In the genomic region with DNA sequence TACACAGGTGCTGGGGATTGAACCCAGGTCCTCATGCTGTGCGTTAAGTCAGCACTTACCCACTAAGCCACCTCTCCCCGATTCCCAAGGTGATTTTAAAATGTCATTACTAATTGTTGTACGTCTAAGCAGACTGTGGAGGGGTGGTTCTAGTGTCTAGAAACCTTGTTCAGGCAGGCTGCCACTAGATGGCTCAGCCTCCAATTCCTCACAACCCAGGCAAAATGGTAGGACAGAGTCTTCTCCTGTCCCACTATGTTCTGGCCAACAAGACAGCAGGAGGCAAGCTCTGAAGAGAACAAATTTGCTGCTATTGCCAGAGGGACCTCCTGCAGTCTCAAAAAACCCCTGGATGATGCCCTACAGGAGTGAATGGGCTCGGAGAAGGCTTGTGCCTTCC, we compare ENCODE assay signal across 15 mouse cellular contexts. TPM values are rescaled to one million over a fixed set of nuclear protein-coding genes. Genes with fewer than 3 reads are reported as not detected.
DNase-seq lines count a peak whose midpoint lies in the region; ATAC-seq and TF ChIP-seq lines count a peak whose summit lies in the region.
"Had no signal": no experiment of that assay in that cellular context is flagged by ENCODE, and none has a peak within 500 bp of the region (broad histone marks: within the 10 kb centered on the region; RNA-seq: fewer than 3 reads in every experiment).

No protein-coding gene starts in this region.

- TF ChIP-seq CTCF in heart, postnatal 0 days (IDR thresholded peaks at IDR 0.05; ENCODE audit: low read depth) = peak; percentile 46
- peak; percentile 42 for TF ChIP-seq CTCF in liver, postnatal 0 days (IDR thresholded peaks at IDR 0.05; ENCODE audit: low read depth)

- no peak overlapping the region for H3K27ac ChIP-seq in heart, postnatal 0 days (ENCODE audit: low read depth)
- H3K27ac ChIP-seq in liver, postnatal 0 days (ENCODE audit: low read depth) = no peak overlapping the region
- H3K27ac ChIP-seq in liver, embryonic 11.5 days (ENCODE audit: low read depth, low read length) = no peak overlapping the region
- H3K27ac ChIP-seq: forebrain, embryonic 10.5 days; heart, embryonic 15.5 days; limb, embryonic 15.5 days; midbrain, embryonic 10.5 days had no signal

- H3K36me3 ChIP-seq in heart, postnatal 0 days (replicated peaks; ENCODE audit: control insufficient read depth, insufficient read depth, low read length) = peaks cover 20% of the 10 kb centered on the region
- peaks cover 11% of the 10 kb centered on the region; the same call in 1 of the 2 replicates for H3K36me3 ChIP-seq in liver, postnatal 0 days (replicated peaks; ENCODE audit: insufficient read depth, low read length)
- no peaks in the 10 kb centered on the region for H3K36me3 ChIP-seq in liver, embryonic 11.5 days (ENCODE audit: control insufficient read depth, insufficient read depth, low read length)
- H3K36me3 ChIP-seq: forebrain, embryonic 10.5 days; heart, embryonic 15.5 days; limb, embryonic 15.5 days; midbrain, embryonic 10.5 days had no signal

- no peak overlapping the region for H3K4me2 ChIP-seq in heart, postnatal 0 days (ENCODE audit: low read depth, low read length)
- H3K4me2 ChIP-seq in liver, postnatal 0 days (ENCODE audit: low read depth, low read length) = no peak overlapping the region
- no peak overlapping the region for H3K4me2 ChIP-seq in liver, embryonic 11.5 days
- H3K4me2 ChIP-seq: heart, embryonic 15.5 days; limb, embryonic 15.5 days had no signal

- DNase-seq in heart, postnatal 0 days (ENCODE audit: low spot score) = no peak
- DNase-seq in heart, postnatal 10 days = no peak
- DNase-seq in liver, postnatal 0 days = no peak
- no peak for DNase-seq in liver, embryonic 11.5 days (ENCODE audit: low spot score)
- DNase-seq in adipocyte (ENCODE audit: low spot score) = peak; percentile 53
- peak; percentile 16 for DNase-seq in naive thymus-derived CD4-positive, alpha-beta T cell, adult 2 months (ENCODE audit: low read depth)
- DNase-seq in adrenal gland, postnatal 14 days = no peak
- DNase-seq: adrenal gland, postnatal 10 days; gastrocnemius, postnatal 36 days; retina, postnatal 1 day; thymus, postnatal 14 days had no signal

- 63% methylated on average over 4 of the region's 4 CpGs for WGBS in heart, postnatal 0 days
- whole genome bisulfite sequencing in liver, postnatal 0 days (ENCODE audit: insufficient replicate concordance) = 62% methylated on average over 4 of the region's 4 CpGs
- WGBS in liver, embryonic 11.5 days = 71% methylated on average over 4 of the region's 4 CpGs

- no peak overlapping the region for H3K4me3 ChIP-seq in heart, postnatal 0 days (ENCODE audit: low read depth, low read length)
- no peak overlapping the region for H3K4me3 ChIP-seq in liver, postnatal 0 days (ENCODE audit: low read depth, low read length)
- H3K4me3 ChIP-seq in liver, embryonic 11.5 days (ENCODE audit: low read depth, low read length) = no peak overlapping the region
- H3K4me3 ChIP-seq: forebrain, embryonic 10.5 days; heart, embryonic 15.5 days; limb, embryonic 15.5 days; midbrain, embryonic 10.5 days had no signal

- H3K4me1 ChIP-seq in heart, postnatal 0 days (ENCODE audit: control insufficient read depth, insufficient read depth) = no peaks in the 10 kb centered on the region
- no peaks in the 10 kb centered on the region for H3K4me1 ChIP-seq in liver, postnatal 0 days (ENCODE audit: insufficient read depth)
- H3K4me1 ChIP-seq in liver, embryonic 11.5 days (replicated peaks; ENCODE audit: control insufficient read depth, insufficient read depth, low read length) = no peaks in the 10 kb centered on the region

- no peak for ATAC-seq in heart, postnatal 0 days (ENCODE audit: insufficient read depth, low read depth)
- 0 out of 2 replicates have a peak, but pooled peaks have one; percentile 10 for ATAC-seq in liver, postnatal 0 days
- ATAC-seq in liver, embryonic 11.5 days (replicated peaks; ENCODE audit: low FRiP score) = no peak

- no peak for TF ChIP-seq EP300 in heart, postnatal 0 days (IDR thresholded peaks at IDR 0.05; ENCODE audit: low read depth)
- TF ChIP-seq EP300 in liver, postnatal 0 days (IDR thresholded peaks at IDR 0.05; ENCODE audit: low read depth) = no peak

- no peaks in the 10 kb centered on the region for H3K27me3 ChIP-seq in heart, postnatal 0 days (ENCODE audit: control insufficient read depth, insufficient read depth, low read length)
- no peaks in the 10 kb centered on the region for H3K27me3 ChIP-seq in liver, postnatal 0 days (ENCODE audit: insufficient read depth, low read length)
- H3K27me3 ChIP-seq in liver, embryonic 11.5 days (replicated peaks; ENCODE audit: control insufficient read depth, insufficient read depth, low read length) = no peaks in the 10 kb centered on the region
- H3K27me3 ChIP-seq: heart, embryonic 15.5 days; limb, embryonic 15.5 days had no signal

- intact Hi-C loops in heart, postnatal 10 days (cut with DNase I) = no loop called here

- H3K9ac ChIP-seq in heart, postnatal 0 days (replicated peaks; ENCODE audit: low read depth, low read length) = no peak overlapping the region
- no peak overlapping the region for H3K9ac ChIP-seq in liver, postnatal 0 days (replicated peaks)
- H3K9ac ChIP-seq in liver, embryonic 11.5 days (ENCODE audit: low read depth, low read length) = no peak overlapping the region
- H3K9ac ChIP-seq: heart, embryonic 15.5 days; limb, embryonic 15.5 days had no signal

- no peaks in the 10 kb centered on the region for H3K9me3 ChIP-seq in heart, postnatal 0 days (replicated peaks; ENCODE audit: control insufficient read depth, low read length)
- H3K9me3 ChIP-seq in liver, postnatal 0 days (ENCODE audit: low read length) = no peaks in the 10 kb centered on the region
- H3K9me3 ChIP-seq in liver, embryonic 11.5 days (ENCODE audit: control insufficient read depth, low read length) = no peaks in the 10 kb centered on the region
- H3K9me3 ChIP-seq: forebrain, embryonic 10.5 days; heart, embryonic 15.5 days; limb, embryonic 15.5 days; midbrain, embryonic 10.5 days had no signal

RNA-seq across cellular contexts. Expression of a gene that starts 47.0 kb away (rescaled TPM):
- total RNA-seq in heart, postnatal 0 days (2014; rRNA removed; ENCODE audit: low replicate concordance) = 22.9 and 33.9 TPM in 2 replicates
- polyA plus RNA-seq in heart, postnatal 0 days (2015; fragmentation: Nextera tagmentation; extraction: Ambion mirVana) = 4.3 and 4.4 TPM in 2 replicates
- 1 to 10 TPM; 2.5 to 2.6 TPM for total RNA-seq in heart, postnatal 10 days (2021)
- 0.12 and 0.40 TPM in 2 replicates for polyA plus RNA-seq in liver, postnatal 0 days (2015; fragmentation: Nextera tagmentation; extraction: Ambion mirVana)
- polyA plus RNA-seq in liver, embryonic 11.5 days (2014; fragmentation: Nextera tagmentation; extraction: Ambion mirVana) = 7.5 and 8.0 TPM in 2 replicates
- 1.8 and 7.4 TPM in 2 replicates for total RNA-seq in adrenal gland, postnatal 14 days (2021)

Comparison
In these comparisons a context has a peak if more than half of its experiments do, and no peak if none do; other contexts are left out.
1. DNase-seq: peak in adipocyte (single experiment) and naive thymus-derived CD4-positive, alpha-beta T cell, adult 2 months (single experiment); none in heart, postnatal 0 days (single experiment), heart, postnatal 10 days (0 of 2), liver, postnatal 0 days (single experiment), liver, embryonic 11.5 days (single experiment) and adrenal gland, postnatal 14 days (single experiment).